ENCODE assay signal across 25 mouse cellular contexts in the genomic region with DNA sequence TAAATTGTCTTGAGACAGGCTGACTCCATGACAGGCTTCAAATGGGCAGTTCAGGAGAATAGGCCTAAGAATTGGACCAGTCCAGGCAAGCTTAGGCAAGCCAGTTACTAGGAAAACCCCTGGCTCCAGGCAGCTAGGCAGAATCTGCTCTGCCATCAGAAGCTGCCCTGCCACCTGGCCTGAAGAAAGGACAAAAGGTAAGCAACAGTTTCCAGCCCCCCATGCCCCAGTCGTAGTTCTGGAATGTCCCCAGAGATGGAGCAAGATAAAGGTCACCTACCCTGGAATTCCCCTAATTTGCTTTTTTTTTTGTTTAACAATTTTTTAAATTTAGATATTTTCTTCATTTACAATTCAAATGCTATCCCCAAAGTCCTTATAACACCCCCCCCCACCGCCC.
"Had no signal": no experiment of that assay in that cellular context is flagged by ENCODE, and none has a peak within 500 bp of the region (broad histone marks: within the 10 kb centered on the region; RNA-seq: fewer than 3 reads in every experiment).

No protein-coding gene starts in this region.

- H3K4me1 ChIP-seq: embryonic facial prominence, embryonic 10.5 days; embryonic facial prominence, embryonic 12.5 days; embryonic facial prominence, embryonic 13.5 days; embryonic facial prominence, embryonic 15.5 days; forebrain, embryonic 10.5 days; forebrain, embryonic 12.5 days; forebrain, embryonic 13.5 days; forebrain, embryonic 15.5 days; heart, embryonic 10.5 days had no signal

- DNase-seq: cerebellum, adult 9-11 months; cerebellum, postnatal 10 days; cerebellum, postnatal 14 days; cerebellum, postnatal 25 days; cerebellum, postnatal 36 days; embryo, embryonic 11 days; forebrain, postnatal 0 days; gastrocnemius, adult 2 months; gastrocnemius, postnatal 10 days; gastrocnemius, postnatal 14 days; gastrocnemius, postnatal 25 days; gastrocnemius, postnatal 36 days; heart, adult 11 months; heart, adult 18-20 months; heart, adult 2 months had no signal

- H3K27me3 ChIP-seq: embryonic facial prominence, embryonic 12.5 days; embryonic facial prominence, embryonic 13.5 days; embryonic facial prominence, embryonic 15.5 days; forebrain, embryonic 12.5 days; forebrain, embryonic 13.5 days; forebrain, embryonic 15.5 days had no signal

- H3K9me3 ChIP-seq: embryonic facial prominence, embryonic 10.5 days; embryonic facial prominence, embryonic 12.5 days; embryonic facial prominence, embryonic 13.5 days; embryonic facial prominence, embryonic 15.5 days; forebrain, embryonic 10.5 days; forebrain, embryonic 12.5 days; forebrain, embryonic 13.5 days; forebrain, embryonic 15.5 days; heart, embryonic 10.5 days had no signal

- H3K4me3 ChIP-seq: embryonic facial prominence, embryonic 10.5 days; embryonic facial prominence, embryonic 12.5 days; embryonic facial prominence, embryonic 13.5 days; embryonic facial prominence, embryonic 15.5 days; erythroblast, embryonic 14.5 days; forebrain, embryonic 10.5 days; forebrain, embryonic 12.5 days; forebrain, embryonic 13.5 days; forebrain, embryonic 15.5 days; gastrocnemius, adult 2 months; heart, adult 2 months; heart, embryonic 10.5 days had no signal

- H3K36me3 ChIP-seq: embryonic facial prominence, embryonic 10.5 days; embryonic facial prominence, embryonic 12.5 days; embryonic facial prominence, embryonic 13.5 days; embryonic facial prominence, embryonic 15.5 days; forebrain, embryonic 10.5 days; forebrain, embryonic 12.5 days; forebrain, embryonic 15.5 days; heart, embryonic 10.5 days had no signal

- H3K4me2 ChIP-seq: embryonic facial prominence, embryonic 12.5 days; embryonic facial prominence, embryonic 13.5 days; embryonic facial prominence, embryonic 15.5 days; forebrain, embryonic 12.5 days; forebrain, embryonic 13.5 days; forebrain, embryonic 15.5 days had no signal

- H3K9ac ChIP-seq: embryonic facial prominence, embryonic 12.5 days; embryonic facial prominence, embryonic 13.5 days; embryonic facial prominence, embryonic 15.5 days; forebrain, embryonic 12.5 days; forebrain, embryonic 13.5 days; forebrain, embryonic 15.5 days; forebrain, postnatal 0 days had no signal

- H3K27ac ChIP-seq: embryonic facial prominence, embryonic 10.5 days; embryonic facial prominence, embryonic 12.5 days; embryonic facial prominence, embryonic 13.5 days; embryonic facial prominence, embryonic 15.5 days; forebrain, embryonic 10.5 days; forebrain, embryonic 12.5 days; forebrain, embryonic 13.5 days; forebrain, embryonic 15.5 days; gastrocnemius, adult 2 months; heart, adult 2 months; heart, embryonic 10.5 days had no signal
